Mouse (Mus musculus) thymus, postnatal 36 days (tissue): ENCODE data around the gene Nfkbia.
A peak's percentile ranks its signal among the peaks of the same experiment; 100 is the strongest.

Experiments used
- DNase-seq, 2 experiments: peaks; one replicate each; pipeline ENCODE4 v3.0.0; 2022; ENCODE audit warnings: mixed read lengths in 2 of 2

Gene Nfkbia

DNA sequence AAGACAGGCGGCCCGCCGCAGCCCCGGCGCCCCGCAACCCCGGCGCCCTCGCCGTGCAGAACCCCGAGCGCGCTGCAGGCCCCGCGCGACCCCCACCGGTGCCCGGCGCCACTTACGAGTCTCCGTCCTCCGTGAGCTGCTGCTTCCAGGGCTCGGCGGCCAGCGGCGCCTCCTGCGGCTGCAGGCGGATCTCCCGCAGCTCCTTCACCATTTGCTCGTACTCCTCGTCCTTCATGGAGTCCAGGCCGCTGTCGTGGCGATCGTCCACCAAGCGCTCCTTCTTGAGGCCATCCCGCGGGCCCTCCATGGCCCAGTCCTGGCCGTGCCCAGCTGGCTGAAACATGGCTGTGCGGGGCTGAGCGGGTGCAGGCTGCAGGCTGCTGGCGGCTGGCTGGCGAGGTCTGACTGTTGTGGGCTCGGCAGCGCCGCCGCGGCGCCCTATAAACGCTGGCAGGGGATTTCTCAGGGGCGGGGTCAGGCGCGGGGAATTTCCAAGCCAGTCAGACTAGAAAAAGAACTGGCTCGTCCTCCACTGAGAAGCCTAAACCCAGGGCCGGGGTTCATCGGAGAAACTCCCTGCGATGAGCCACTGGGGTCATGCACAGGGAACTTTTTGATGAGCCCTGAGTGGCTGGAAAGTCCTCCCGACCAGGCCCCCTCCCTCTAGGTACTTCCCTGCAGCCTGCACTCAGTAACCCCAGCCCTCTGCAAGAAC lies at the start of gene Nfkbia:
Nfkbia (minus strand) TSS at position 464 of the 715 bp plus-strand sequence.
- peak; percentile 94 for DNase-seq

DNA sequence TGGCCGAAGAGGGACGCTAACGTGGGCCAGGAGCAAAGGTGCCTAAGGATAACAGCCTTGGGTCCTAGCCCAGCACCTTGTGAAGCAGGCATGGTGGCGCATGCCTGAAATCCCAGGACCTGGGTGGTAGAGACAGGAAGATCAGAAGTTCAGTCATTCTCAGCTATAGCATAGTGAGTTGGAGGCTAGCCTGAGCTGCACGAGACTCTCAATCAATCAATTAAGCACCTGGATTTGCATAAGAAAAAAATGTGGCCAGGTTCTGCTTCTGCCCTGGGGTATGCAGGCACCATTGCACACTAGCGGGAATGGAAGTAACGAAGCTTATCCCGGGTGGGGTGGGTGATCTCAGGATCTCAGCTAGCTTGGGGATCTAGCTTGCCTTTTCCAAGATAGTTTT lies 46.7 kb upstream of the Nfkbia start:
- DNase-seq, result no peak

DNA sequence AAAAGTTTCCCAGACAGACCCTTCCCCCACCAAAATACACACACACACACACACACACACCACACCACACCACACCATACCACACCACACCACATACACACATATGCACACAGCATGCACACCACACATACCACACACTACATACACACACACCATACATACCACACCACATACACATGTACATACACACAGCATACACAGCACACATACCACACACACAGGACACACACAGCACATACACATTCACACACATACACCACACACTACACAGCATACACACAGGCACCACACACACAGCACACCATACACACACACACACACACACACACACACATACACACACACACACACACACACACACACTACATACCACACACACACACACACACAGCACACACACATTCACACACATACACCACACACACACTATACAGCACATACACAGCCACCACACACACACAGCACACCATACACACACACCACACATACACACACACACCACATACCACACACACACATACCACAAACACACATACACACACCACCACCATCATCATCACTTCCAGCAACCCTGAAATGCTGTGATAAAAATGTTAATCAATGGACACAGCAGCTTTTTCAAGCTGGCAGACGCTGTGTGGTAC lies 46.0 kb upstream of the Nfkbia start:
- DNase-seq, result no peak

DNA sequence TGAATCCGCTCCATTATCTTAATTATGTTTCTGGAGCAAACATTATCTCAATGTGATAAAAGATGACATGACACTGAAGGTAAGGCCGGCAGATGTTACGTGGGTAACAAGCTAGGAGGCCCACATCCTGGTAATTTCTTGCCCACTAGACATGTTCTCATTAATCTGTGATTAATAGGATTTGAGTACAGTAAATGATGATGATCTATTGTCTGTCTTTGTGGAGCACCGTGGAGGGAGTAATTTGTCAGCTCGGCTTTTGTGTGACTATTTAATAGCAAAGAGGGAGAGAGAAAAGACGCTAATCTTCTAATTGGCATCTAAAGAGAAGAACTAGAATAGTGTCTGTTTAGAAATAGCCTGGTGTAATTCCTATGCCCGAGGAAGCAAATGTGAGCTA lies 45.3 kb upstream of the Nfkbia start:
- no peak for DNase-seq

DNA sequence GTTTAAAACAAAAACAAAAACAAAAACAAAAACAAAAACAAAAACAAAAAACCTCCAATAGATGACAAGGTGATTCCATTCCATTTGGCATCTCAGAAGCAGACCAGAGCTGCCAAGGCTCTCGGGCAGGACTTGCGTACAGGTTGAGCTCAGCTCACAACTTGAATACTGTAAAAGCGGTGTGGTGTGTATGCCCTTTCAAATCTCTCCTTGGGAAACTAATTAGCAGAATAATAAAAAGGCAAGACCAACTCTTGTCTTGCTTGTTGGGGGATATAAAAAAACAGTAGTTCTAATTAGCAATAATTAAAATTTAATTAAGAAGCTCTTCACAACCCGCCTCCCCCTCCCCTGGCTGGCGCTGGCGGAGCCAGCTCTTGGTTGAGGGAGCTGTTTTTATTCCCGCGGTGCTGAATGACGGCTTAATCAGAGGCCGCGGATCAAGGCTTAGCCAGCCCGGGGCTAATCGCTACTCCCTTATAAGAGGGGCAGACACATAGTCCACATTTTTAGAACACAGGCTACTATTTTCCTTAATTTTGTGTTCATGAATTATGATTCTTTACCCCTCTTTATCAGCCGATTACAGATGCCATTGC lies 44.2 kb upstream of the Nfkbia start:
- no peak for DNase-seq

DNA sequence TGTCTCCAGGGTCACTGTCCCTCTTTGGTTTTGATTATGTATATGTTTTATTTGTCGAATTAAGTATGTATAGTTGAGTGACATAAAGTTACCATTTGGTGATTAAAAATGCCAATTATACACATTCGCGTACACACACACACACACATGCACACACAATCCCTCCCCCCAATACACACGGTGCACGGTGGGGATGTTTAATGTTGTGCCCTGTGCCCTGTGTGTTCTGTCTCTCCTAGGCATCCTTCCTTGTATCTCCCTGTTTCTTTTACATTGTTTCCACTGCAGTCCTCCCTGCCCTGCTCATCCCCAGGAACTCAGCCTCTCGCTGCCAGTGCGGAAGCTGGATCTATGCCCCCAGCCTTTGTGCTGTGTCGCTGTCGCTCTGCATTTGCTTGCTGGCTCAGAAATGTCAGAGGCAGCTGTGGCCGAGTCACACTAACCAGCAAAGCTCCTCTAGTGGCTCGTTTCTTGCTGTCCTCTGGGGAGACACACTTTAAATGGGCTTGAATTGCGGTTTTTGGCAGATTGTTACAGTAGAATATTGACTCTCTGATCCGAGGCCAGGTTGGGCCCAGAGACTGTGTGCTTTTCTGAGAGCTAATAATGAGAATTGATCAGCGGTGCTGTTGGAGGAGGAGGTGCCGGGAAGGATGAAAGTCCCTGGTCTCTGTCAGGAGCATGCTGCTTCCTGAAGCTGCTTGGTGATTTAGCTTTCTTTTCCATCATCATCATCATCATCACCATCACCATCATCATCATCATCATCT lies 34.7 kb upstream of the Nfkbia start:
- no peak for DNase-seq

DNA sequence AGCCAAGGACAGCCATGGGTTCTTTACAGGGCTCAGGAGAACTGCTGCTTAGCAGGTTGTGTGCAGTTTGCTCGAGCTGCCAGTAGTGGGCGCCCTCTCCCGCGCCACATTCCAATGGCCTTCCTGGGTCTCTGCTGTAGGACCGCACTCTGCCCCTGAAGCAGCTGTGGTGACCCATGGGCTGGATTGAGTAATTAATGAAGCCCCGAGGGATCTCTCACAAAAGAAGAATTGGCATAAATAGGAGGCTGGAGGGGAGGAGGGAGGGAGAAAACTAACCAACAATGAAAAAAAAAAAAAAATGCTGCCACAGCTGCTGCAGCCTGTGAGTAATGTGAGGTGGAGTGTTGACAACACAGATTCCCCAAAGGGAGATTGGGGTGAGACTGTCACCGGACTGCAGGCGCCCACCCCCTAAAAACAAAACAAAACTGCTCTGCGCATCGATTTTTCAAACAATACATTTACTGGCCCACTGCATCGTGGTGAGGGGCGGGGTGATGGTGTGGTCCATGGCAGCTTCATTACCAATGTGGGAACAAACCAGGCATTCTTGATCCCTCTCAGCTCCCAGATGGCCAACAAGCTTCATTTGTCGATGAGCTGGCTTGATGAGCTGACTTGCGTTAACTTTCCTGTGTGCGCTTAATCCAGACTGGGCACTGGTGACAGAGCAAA lies 25.8 kb upstream of the Nfkbia start:
- peak; percentile 31 to 32 for DNase-seq

DNA sequence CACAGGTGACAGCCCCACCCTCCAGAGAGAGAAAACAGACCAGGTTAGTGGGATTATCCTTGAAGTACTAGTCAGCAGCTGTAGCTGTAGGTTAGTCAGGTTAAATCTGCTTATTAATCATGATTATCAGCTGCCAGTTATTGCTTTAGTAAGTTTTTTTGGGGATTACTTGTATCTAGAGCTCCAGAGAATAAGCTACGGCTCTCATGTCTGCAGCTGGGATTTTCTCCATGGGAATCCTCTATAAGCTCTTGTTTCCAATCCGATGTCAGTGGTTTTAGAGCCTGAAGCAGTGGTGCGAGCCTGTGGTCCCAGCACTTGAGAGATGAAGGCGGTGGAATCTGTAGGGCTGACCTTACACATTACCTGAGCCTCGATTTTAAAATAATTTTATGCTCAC lies 16.4 kb upstream of the Nfkbia start:
- DNase-seq, result no peak

DNA sequence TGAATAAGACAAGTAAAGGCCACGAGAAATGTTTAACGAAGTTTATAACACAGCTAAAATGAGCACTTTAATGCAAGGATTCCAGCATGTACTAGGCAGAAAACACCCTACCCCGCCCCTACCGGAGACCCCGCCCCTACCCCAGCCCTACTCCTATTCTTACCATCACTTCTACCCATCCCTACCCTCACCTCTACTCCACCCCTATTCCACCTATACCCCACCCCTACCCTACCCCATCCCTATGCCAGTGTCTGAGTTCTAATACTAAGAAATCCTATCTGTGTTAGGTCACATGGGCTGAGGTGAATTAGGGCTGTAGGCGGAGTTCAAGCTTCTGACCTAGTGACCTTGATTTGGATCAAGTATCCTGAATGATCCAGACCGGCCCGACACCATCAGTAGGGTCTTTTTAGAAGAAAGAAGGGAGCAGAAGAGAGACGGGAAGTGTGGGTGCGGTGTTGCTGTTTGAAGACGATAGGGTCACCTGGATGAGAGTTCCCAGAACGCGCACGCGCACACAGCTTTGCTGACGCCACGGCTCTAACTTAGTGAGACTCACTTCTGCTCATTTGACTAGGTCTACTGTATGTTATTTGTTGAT lies 15.0 kb upstream of the Nfkbia start:
- no peak for DNase-seq

DNA sequence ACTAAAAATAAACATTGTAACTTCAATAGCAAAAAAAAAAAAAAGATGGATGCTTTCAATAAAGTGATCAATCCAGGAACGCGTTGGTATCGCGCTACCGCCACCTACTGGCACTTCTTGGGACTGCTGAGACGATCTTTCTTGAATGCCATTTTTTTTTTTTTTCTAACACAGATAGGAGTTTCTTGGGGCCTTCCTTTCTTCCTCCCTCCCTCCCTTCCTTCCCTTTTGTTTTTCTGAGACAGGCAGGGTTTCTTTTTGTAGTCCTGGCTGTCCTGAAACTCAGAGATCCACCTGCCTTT lies 13.5 kb upstream of the Nfkbia start:
- DNase-seq, result peak; percentile 55 to 67

DNA sequence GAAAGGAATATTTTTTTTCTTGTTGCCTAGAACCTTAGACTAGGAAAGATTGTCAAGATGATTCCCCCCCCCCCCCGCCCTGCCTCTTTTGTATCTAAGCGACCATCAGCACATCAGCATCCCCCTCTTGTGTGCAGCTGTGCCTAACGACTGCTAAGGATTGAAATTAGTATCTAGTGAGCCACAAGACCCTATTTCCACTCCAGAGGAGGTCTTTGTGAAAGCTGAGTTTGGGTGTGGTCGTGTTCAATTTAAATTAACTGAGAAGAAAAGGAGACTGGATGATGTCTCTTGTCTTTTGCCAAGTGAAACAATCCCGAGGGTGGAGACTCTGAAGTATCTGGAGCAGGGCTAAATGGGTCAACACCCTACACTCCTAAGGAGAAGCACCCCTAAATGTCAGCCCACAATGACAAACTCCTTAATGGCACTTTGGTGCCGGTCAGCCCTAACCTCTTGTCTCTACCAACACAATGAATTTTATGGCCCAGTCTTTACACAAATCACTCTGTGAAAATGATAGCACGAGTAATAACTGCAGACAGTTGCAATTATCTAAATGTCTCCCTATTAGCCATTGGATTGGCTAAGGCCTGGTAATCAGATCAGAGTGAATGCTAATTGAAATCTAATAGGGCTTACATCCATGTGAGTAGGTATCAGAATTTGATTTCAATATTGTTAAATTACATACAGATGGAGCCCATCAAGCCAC lies 13.0 kb upstream of the Nfkbia start:
- DNase-seq, result no peak

DNA sequence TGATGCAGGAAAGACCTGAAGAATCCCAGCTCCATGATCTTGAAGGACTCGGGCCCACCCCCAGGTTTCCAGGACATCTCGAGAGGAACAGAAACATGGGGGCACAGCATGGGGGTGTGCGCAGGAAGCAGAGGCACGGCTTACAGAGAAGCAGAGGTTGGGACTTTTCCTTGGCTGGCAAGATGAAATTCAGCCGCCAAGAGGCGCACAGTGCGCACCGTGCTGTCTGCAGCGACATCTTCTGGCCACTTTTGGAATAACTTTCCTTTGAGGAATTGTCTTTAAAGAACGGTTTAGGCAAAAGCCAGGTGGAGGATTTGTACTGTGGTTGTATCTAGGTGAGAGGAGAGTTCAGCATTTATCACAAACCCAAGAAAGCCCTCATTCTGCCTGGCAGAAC lies 6.6 kb upstream of the Nfkbia start:
- peak; percentile 76 to 79 for DNase-seq

DNA sequence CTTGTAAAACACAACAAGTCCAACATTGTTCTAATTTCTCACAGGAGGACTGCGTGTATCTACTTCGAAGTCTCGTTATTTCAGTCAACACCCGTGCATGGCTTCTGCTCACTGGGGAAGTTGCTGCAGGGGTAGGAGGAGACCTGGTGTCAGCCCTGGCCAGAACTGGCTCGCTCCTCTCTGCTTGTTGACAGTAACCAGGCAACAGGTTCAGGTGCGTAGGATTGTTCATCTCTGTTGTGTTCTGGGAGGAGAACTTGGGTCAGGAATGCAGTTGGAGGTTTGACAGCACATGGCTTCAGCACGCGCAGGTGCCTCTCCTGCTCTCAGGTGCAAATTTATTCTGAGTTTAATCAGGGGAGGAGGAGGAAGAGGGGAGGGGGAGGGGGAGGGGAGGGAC lies 5.3 kb upstream of the Nfkbia start:
- DNase-seq, result peak; percentile 31 to 37

DNA sequence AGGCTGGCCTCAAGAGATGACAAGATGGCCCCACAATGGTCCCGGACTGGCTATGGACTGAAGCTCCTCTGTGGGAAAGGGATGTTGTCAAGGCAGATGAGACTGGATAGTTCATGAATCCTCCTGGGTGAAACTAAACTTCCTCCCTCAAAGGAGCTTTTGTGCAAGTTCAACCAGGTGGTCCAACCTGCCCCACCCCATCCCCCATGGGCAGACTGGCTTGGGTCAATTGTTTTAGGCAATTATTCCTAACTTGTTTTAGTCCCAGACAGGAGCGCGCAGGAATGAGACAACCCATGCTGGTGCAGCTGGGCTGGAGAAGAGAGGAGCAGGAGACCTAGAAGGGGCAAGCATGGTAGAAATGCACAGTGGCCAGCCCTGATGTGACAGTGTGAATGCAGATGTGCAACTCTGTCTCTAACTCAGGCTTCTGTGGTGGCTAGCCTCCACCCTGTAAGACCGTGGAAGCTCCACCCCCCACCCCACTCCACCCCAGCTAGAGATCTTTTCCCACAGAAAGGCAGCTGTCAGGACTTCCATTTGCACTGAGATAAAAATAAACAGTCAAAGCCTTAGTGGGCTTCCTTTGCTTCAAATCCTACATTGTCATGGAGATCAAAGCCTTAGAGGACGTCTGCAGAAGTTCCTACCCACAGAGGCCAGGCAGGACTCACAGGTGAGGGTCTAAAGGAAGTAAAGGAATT lies 3.6 kb upstream of the Nfkbia start:
- peak; percentile 49 to 63 for DNase-seq

DNA sequence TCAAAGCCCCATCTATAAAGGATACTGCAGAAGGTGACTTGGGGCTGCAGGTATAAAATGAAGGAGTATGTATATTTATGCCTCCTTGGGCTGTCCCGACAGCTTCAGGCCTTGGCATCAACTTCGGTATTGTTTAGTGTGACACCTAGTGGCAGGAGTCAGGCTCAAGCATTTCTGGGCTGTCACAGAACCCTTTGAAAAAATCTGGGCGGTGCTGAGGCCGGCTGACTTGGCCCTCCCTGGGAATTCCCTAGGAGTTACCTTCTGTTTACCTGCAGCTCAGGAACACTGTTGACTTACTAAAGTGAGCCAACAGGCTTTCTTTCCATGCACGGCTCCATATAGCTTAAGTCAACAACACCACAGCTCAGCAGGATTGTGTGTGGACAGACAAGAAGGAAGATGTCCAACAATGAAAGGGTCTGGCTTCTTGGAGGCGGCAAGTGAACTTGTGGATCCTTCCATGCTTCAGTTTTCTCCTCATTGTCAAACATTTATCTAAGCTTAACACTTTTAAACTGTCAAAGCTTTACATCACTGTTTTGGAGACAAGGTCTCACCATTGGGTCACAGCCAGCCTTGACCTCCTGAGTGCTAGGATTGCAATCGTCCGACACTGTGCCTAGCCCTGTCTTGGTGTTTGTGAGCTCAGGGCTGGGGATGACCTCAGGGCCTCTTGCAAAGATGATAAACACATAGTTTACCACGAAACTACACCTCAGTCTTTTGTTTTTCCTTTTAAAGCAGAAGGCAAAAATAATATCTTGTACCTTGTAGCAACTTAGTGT lies 2.9 kb upstream of the Nfkbia start:
- DNase-seq, result peak; percentile 74 to 79

DNA sequence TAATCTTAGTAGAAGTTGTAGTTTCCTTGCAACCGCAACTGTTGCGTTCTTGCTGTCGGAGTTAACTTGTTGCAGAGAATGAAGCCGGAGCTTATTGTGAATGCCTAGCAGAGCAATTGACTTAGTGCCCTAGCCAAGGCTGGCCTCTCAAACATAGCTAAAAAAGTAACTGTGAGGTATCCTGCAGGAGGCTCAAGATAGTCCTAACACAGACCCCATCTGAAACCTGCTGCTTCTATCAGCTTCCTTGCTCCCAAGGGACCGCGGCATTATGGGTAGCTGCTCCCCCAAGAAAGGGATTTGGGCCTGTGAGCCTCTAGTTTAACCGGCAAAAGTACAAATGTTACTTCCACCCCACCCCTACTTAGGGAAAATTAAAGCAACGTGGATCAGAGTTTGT lies 934 bp upstream of the Nfkbia start:
- DNase-seq, result no peak

DNA sequence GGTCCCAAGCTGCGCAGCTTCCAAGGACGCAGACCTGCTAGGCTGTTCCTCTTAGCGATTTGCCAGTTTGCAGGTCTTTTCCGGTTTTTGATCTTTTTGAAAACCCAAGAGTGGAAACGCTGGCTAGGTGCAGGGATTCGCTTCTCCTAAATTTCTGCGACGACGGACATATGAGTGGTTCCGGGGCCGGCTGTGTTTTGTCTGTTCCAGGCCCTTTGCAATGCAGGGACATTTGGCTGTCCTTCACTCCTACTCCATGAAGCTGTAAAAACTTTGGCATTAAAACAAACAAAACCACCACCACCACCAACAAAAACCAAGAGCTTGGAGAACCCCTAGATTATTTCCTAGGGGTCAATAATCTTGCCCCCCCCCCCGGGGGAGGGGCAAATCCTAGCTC lies 494 bp upstream of the Nfkbia start:
- DNase-seq, result no peak

DNA sequence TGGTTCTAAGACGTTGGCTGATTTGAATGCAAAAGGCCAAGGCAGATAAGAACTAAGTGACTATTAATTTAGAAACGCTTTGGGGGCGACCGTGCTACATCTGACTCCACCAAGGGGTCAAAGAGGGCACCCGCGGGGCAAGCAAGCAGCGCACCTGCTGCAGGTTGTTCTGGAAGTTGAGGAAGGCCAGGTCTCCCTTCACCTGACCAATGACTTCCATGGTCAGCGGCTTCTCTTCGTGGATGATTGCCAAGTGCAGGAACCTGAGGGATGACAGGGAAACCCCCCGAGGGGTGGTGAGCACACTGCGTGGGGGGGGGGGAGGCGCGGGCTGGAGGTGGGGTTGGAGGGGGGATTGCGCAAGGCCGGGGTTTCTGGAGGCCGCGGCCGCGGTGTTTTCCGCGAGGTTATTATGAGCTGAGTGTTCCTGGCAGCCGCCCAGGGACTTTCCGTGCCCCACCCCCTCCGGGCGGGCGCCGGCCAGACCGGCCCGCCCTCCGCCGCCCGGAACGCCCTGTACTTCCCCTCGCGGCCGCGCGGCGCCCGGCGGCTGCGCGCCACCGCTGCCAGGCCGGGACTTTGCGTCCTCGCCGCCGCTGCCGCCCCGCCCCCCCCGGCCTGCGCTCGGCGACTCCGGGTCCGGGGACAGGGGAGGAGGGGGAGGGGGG lies 797 bp downstream of the Nfkbia start:
- peak; percentile 89 to 91 for DNase-seq

DNA sequence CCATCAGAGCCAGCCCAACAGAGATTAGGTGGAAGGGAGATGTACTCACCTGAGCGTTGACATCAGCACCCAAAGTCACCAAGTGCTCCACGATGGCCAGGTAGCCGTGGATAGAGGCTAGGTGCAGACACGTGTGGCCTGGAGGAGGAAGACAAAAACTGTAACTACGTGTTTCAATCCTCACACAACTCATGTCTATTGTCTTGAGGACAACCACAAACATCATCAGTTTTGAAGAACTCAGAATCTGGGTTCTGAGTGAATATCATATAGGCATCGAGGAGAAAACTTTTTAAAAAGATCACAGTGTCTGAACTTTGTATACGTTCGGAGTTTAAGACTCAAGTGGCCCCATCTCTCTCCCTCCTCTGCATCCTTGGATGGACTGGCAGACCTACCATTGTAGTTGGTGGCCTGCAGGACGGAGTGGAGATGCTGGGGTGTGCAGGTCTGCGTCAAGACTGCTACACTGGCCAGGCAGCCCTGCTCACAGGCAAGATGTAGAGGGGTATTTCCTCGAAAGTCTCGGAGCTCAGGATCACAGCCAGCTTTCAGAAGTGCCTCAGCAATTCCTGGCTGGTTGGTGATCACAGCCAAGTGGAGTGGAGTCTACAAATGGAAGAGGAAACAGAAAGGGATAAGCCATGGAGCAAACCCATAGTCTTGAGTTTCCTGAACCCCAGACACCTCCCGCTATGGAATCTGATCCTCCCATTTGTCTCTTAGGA lies 1.6 kb downstream of the Nfkbia start:
- DNase-seq, result peak in 1 of 2 experiments; percentile 37
